Mouse (Mus musculus): ENCODE measurements around the gene Smarcd3. TPM values are rescaled to one million over a fixed set of nuclear protein-coding genes. Genes with fewer than 3 reads are reported as not detected.

Gene Smarcd3
- polyA plus RNA-seq, 1 experiment from 2014 or later = 1.3 TPM

DNA sequence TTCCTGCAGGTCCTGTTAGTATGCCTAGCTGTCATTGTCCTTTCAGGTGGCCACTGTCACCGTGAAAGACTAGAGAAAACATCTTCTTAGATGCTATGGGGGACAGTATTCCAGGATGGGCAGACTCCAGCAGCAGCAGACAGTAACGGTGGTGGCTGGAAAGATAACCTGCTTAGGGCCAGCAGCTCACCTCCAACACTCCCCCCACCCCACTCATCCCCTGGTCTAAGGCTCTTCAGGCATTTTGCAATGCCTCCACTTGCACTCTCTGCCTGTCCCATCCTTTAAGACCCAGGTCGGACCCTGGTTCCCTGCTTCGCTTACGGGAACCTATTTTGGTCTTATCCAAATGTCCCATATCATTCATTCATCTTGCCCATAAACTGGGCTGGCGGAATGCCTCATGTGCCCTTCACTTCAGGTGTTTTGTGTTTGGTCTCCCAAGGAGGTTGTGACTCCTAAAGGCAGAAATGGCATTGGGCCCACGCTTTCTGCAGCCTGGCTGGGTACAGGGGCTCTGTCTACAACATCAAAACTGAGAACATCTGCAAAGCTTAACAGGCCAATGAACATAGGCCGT is 20.7 kb downstream of the Smarcd3 start:
- 60% methylated on average over 8 of the region's 8 CpGs for WGBS (ENCODE audit: insufficient replicate concordance)
- Histone ChIP-seq H3K4me1 (replicated peaks) (peaks cover 24% of the 10 kb centered on the region), H3K27ac (replicated peaks) (no peak overlapping the region), H3K9ac (no peak overlapping the region), H3K27me3 (peaks cover 100% of the 10 kb centered on the region), H3K4me2 (peak overlapping the region; percentile 68), H3K9me3 (replicated peaks) (no peaks in the 10 kb centered on the region), H3K4me3 (replicated peaks) (no peak overlapping the region), H3K36me3 (replicated peaks) (no peaks in the 10 kb centered on the region)
- no peak for ATAC-seq (ENCODE audit: insufficient read depth)

DNA sequence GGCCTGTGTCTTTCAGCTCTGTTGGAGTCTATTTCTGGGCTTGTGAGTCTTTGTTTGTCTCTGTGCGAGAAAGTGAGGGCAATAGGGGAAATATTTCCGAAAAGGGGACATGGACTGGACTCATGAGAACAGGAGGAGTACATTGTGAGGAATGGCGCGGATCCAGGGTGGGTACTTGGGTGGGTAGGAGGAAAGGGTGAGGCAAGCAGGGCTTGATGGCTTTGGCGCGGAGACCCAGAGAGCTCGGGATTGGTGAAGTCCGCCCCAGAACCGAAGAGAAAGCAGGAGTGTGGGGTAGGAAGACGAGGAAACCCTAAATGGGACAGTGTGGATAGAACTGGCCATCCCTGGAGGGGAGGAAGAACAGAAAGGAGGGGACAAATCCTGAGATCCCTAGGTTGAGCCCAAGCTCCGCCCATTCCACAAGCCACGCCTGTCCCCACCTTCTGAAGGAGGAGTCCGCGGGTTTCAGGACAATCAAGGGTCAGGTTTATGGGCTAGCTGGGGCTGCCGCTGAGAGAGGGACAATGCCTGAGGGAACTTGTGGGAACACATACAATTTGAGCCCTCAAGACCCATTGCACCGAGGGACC is 21.4 kb downstream of the Smarcd3 start:
- H3K4me1 ChIP-seq (replicated peaks) = peaks cover 29% of the 10 kb centered on the region
- H3K36me3 ChIP-seq (replicated peaks) = no peaks in the 10 kb centered on the region
- H3K9me3 ChIP-seq (replicated peaks) = no peaks in the 10 kb centered on the region
- peak overlapping the region; percentile 44 for H3K4me3 ChIP-seq (replicated peaks)
- WGBS (ENCODE audit: insufficient replicate concordance) = 3% methylated on average over 16 of the region's 16 CpGs
- H3K27me3 ChIP-seq = peaks cover 100% of the 10 kb centered on the region
- H3K27ac ChIP-seq (replicated peaks) = peak overlapping the region; percentile 45
- ATAC-seq (ENCODE audit: insufficient read depth) = peak; percentile 35; the same call in 1 of the 2 replicates
- H3K4me2 ChIP-seq = peak overlapping the region; percentile 68
- H3K9ac ChIP-seq = no peak overlapping the region

DNA sequence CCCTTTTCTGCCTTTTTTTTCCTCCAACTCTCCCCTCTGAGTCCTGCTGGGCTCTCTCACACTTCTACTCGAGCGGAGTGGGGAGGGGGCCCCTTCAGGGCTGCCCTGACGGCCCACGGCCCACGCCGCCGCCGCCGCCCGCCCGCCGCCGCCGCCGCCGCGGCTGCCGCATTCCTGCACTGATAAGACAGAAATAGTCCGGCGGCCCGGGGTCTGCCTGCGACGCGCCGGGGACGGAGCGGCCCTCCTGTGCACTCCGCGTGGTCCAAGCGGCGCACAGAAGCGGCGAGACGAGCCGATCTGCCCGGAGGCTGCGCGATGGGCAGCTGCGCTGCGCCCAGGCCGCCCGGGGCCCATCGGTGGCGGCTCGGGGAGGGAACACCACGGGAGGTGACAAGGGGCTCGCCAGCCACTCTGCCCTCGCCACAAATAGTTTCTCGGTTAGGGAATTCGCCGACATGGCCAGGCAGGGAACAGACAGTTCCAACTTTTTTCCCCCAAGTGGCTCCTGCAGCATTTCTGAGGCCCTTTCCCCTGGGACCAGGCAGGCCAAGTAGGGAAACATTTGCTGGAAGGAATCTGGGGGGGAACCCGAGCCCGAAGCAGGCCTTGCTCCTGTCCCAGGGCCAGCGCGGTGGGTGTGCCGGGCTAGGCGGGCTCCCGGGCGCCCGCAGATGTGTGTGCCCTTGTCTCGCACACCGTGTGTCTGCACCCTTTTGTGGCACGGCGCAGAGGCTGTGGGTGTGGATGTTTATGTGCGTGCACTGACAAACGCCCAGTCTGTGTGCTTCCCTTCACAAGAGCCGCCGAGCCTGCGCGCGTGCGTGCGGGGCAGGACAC is 22.1 kb downstream of the Smarcd3 start:
- H3K9me3 ChIP-seq (replicated peaks) = no peaks in the 10 kb centered on the region
- peaks cover 30% of the 10 kb centered on the region for H3K4me1 ChIP-seq (replicated peaks)
- H3K9ac ChIP-seq = 0 out of 2 replicates have a peak overlapping the region, but pooled peaks have one; percentile 15
- H3K27me3 ChIP-seq = peaks cover 96% of the 10 kb centered on the region
- ATAC-seq (ENCODE audit: insufficient read depth) = peak; percentile 20; the same call in 1 of the 2 replicates
- peak overlapping the region; percentile 45 for H3K27ac ChIP-seq (replicated peaks)
- peak overlapping the region; percentile 68 for H3K4me2 ChIP-seq
- under 1% methylated on average over 73 of the region's 73 CpGs for WGBS (ENCODE audit: insufficient replicate concordance)
- peak overlapping the region; percentile 44 for H3K4me3 ChIP-seq (replicated peaks)
- H3K36me3 ChIP-seq (replicated peaks) = no peaks in the 10 kb centered on the region

DNA sequence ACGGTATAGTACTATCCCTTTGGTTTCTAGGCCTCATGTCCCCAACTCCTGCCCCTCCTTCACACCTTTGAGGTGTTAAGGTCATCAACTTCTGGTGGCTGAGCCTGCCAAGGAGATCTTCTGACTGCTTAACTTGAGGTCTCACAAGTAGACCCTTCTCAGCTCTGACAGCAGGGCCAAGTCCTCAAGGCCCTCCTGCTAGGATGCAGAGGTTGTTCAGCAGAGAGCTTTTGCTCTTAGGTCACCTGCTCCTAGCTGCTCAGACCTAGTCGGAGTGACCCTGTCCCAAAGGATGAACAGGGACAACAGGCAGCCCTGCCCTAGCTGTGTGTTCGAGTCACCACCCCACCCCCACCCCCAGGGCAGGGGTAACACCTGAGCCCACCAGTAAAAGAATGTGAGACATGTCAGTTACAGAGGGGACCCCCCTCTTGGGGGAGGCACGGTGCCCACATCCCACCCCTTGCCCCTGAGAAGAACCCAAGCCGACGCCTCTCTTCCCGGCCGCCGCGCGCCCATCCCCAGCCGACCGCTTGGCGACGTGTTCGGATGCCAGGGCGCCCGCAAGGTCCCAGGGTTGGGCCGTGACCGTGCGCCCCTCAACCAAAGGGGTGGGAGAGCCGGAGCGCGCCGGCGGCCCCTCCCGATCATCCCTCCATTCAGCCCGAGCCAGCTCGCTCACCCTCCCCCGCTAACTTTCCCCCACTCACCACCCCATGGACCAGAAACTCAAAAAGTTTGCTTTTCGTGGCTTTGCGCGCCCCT is 23.0 kb downstream of the Smarcd3 start:
- 2% methylated on average over 33 of the region's 33 CpGs for WGBS (ENCODE audit: insufficient replicate concordance)
- Histone ChIP-seq H3K4me2 (peak overlapping the region; percentile 68), H3K9me3 (replicated peaks) (no peaks in the 10 kb centered on the region), H3K9ac (no peak overlapping the region), H3K27me3 (peaks cover 95% of the 10 kb centered on the region), H3K4me3 (replicated peaks) (peak overlapping the region; percentile 44), H3K4me1 (replicated peaks) (peaks cover 38% of the 10 kb centered on the region), H3K36me3 (replicated peaks) (no peaks in the 10 kb centered on the region), H3K27ac (replicated peaks) (no peak overlapping the region)
- no peak for ATAC-seq (ENCODE audit: insufficient read depth)

DNA sequence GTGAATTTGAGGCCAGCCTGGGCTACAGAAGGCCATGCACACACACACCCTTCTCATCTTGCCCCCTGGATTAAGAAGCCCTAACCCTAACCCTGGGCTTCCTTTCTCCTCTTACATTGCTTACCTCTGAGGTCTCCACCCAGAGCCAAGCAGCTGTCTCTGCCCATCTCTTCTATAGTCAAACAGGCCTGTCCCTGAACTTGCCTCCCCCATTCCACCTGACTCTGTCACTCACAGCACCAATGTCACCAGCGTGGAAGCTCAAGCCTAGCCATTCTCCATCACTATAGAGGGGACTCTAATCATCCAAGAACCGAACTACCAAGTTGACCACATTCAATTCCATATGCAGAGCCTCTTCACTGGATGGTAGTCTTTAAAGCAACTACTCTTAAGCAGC is 24.0 kb downstream of the Smarcd3 start:
- Histone ChIP-seq H3K9ac (no peak overlapping the region), H3K4me1 (replicated peaks) (peaks cover 38% of the 10 kb centered on the region), H3K36me3 (replicated peaks) (no peaks in the 10 kb centered on the region), H3K4me2 (no peak overlapping the region), H3K27ac (replicated peaks) (no peak overlapping the region), H3K27me3 (peaks cover 93% of the 10 kb centered on the region), H3K4me3 (replicated peaks) (no peak overlapping the region), H3K9me3 (replicated peaks) (no peaks in the 10 kb centered on the region)
- 44% methylated on average over 2 of the region's 2 CpGs for WGBS (ENCODE audit: insufficient replicate concordance)
- ATAC-seq (ENCODE audit: insufficient read depth) = no peak

DNA sequence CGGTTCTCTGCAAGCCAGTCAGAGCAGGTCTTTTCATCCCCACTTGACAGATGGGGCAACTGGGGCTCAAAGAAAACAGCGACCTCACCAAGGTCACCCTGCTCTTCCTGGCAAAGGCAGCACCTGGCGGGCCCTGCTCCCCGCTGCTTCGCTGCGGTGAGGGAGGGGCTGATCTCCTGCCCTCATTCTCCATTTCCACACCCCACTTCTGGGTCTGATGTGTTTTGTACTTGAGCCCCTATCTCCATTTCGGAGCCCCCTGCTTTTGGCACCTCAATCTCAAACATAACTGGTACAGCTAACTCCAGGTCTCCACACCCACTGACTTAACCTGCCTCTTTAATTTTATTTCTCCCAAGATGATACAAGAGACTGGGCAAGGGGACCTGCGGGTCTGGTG is 25.1 kb downstream of the Smarcd3 start:
- no peaks in the 10 kb centered on the region for H3K9me3 ChIP-seq (replicated peaks)
- H3K9ac ChIP-seq = no peak overlapping the region
- peak overlapping the region; percentile 66; the same call in 1 of the 2 replicates for H3K4me2 ChIP-seq
- H3K27me3 ChIP-seq = peaks cover 82% of the 10 kb centered on the region
- H3K4me1 ChIP-seq (replicated peaks) = peaks cover 35% of the 10 kb centered on the region
- no peak for ATAC-seq (ENCODE audit: insufficient read depth)
- H3K27ac ChIP-seq (replicated peaks) = no peak overlapping the region
- H3K4me3 ChIP-seq (replicated peaks) = no peak overlapping the region
- WGBS (ENCODE audit: insufficient replicate concordance) = 11% methylated on average over 8 of the region's 8 CpGs
- no peaks in the 10 kb centered on the region for H3K36me3 ChIP-seq (replicated peaks)

DNA sequence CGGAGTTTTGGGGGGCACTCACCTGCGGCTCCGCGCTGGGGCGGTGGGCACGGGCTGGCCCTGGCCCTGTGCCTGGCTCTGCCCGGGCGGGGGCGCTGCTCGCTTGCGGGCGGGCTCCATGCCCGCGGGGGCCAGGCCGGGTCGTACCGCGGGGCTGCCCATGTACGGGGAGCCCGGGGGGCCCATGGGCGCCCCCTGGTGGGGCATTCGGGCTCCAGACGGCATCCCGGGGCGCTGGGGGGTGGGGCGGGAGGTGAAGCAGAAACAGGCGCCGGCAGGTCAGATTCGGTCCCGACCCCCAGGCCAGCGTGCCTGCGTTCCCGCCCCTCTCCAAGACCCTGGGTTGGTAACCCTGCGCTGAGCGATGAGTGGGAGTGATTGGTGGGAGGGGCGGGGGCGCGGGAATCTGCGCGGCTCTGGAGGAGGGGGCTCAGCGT is 25.6 kb downstream of the Smarcd3 start:
- no peaks in the 10 kb centered on the region for H3K36me3 ChIP-seq (replicated peaks)
- under 1% methylated on average over 41 of the region's 41 CpGs for WGBS (ENCODE audit: insufficient replicate concordance)
- H3K9ac ChIP-seq = no peak overlapping the region
- peak overlapping the region; percentile 66 for H3K4me2 ChIP-seq
- peak overlapping the region; percentile 41 for H3K4me3 ChIP-seq (replicated peaks)
- H3K27me3 ChIP-seq = peaks cover 80% of the 10 kb centered on the region
- no peak overlapping the region for H3K27ac ChIP-seq (replicated peaks)
- ATAC-seq (ENCODE audit: insufficient read depth) = no peak
- no peaks in the 10 kb centered on the region for H3K9me3 ChIP-seq (replicated peaks)
- peaks cover 35% of the 10 kb centered on the region for H3K4me1 ChIP-seq (replicated peaks)

DNA sequence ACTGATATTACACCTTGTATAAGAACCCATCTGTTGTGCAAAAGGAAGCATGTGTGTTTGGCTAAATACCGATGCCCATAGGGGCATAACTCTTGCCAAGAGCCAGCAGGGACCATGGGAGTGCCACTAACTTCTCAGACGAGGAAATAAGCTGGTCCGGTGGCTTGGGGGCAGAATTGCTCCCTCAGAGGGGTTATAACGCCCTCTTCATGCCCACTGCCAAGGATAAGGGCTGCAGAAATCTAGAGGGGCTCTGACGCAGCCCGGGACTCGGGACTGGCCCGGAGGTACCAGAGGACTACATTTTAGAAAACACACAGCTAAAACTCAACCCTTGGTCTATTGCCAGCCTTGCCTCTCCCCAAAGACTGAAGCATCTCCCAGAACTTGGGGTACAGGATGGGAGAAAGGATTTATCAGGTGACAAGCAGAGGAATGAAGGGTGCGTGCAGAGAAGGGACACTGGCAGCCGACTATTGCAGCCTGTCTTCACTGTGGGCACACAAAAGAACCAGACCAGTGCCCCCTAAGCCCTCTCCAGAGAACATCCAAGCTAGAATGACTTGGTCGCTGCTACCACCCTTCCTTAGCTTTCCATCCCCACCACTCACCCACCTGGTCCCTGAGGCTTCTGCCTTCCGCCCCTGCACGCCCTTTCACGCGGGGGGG is 26.2 kb downstream of the Smarcd3 start:
- Histone ChIP-seq H3K4me1 (replicated peaks) (peaks cover 30% of the 10 kb centered on the region), H3K9me3 (replicated peaks) (no peaks in the 10 kb centered on the region), H3K36me3 (replicated peaks) (no peaks in the 10 kb centered on the region), H3K4me2 (peak overlapping the region; percentile 66), H3K27ac (replicated peaks) (no peak overlapping the region), H3K9ac (no peak overlapping the region), H3K27me3 (peaks cover 80% of the 10 kb centered on the region), H3K4me3 (replicated peaks) (peak overlapping the region; percentile 41)
- no peak for ATAC-seq (ENCODE audit: insufficient read depth)
- WGBS (ENCODE audit: insufficient replicate concordance) = 21% methylated on average over 15 of the region's 15 CpGs

DNA sequence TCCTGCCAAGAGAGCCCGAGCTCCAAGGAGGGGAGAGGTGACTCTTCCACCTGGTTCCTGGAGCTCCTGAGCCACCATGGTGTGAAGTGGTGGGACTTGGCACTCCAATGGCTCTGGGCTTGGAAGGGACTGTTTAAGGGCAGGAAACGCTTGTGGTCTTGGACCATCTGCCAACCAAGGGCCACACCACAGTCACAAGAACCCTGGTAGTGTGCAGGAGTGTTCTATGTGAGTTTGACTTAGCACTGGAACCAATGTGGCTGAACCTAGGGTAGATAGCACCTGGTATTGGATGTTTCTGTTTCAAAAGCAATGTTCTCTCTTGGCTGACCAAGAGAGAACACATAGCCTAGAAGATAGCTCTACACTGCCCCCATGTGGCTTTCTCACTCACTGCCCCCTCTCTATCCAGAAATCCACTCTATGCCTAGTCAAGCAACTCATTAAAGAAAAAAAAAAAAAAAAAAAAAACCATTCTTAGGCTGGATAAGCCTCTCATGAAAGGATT is 26.9 kb downstream of the Smarcd3 start:
- Histone ChIP-seq H3K9ac (no peak overlapping the region), H3K9me3 (replicated peaks) (no peaks in the 10 kb centered on the region), H3K4me1 (replicated peaks) (peaks cover 28% of the 10 kb centered on the region), H3K36me3 (replicated peaks) (no peaks in the 10 kb centered on the region), H3K4me2 (0 out of 2 replicates have a peak overlapping the region, but pooled peaks have one; percentile 15), H3K4me3 (replicated peaks) (no peak overlapping the region), H3K27ac (replicated peaks) (no peak overlapping the region), H3K27me3 (peaks cover 80% of the 10 kb centered on the region)
- 28% methylated on average over 2 of the region's 2 CpGs for WGBS (ENCODE audit: insufficient replicate concordance)
- ATAC-seq (ENCODE audit: insufficient read depth) = no peak

DNA sequence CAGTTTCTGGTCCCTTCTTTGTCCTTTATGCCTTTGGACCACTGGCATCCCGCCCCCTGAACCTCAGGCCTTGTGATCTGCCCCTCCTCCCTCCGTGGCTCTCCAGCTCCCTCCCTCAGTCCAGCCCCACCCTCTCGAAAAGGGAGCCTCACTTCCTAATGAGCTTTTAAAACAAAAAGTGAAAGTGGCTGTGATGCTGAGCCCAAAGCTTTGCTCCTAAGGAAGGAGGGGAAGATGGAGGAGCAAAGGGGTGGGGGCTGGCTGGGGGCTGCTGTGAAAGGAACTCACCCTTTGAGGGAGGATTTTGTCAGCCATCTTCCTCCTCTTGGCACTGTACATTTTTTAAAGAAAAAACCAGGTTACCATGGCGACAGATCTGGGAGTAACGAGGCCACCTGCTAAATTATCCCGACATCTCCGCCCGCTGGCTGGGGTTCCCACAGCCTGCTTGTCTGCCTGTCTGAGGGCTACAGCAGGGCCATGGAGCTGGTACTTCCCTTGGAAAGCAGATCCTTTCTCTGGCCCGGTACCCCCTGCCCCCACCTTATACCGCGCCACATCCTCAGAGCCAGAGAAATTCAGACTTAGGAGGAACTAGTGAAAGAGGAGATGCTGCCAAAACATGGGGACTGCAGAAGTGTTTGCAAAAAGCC is 27.6 kb downstream of the Smarcd3 start:
- H3K4me1 ChIP-seq (replicated peaks) = peaks cover 31% of the 10 kb centered on the region
- H3K4me3 ChIP-seq (replicated peaks) = no peak overlapping the region
- no peaks in the 10 kb centered on the region for H3K36me3 ChIP-seq (replicated peaks)
- H3K27ac ChIP-seq (replicated peaks) = no peak overlapping the region
- peak overlapping the region; percentile 15 for H3K4me2 ChIP-seq
- no peak for ATAC-seq (ENCODE audit: insufficient read depth)
- H3K9ac ChIP-seq = no peak overlapping the region
- no peaks in the 10 kb centered on the region for H3K9me3 ChIP-seq (replicated peaks)
- WGBS (ENCODE audit: insufficient replicate concordance) = 23% methylated on average over 11 of the region's 11 CpGs
- peaks cover 80% of the 10 kb centered on the region for H3K27me3 ChIP-seq
